Mouse (Mus musculus): ENCODE results near the gene Galk2. TPM values are rescaled to one million over a fixed set of nuclear protein-coding genes. Genes with fewer than 3 reads are reported as not detected.

The Galk2 gene
- total and polyA plus RNA-seq, 2 experiments from 2014 or later = 25.1 to 53.4 TPM

GRCm38 (mm10) chr2:125900797-125901410 is 42.0 kb downstream of the Galk2 start:
- H3K27ac ChIP-seq (ENCODE audit: low read depth) = no peak overlapping the region

DNA sequence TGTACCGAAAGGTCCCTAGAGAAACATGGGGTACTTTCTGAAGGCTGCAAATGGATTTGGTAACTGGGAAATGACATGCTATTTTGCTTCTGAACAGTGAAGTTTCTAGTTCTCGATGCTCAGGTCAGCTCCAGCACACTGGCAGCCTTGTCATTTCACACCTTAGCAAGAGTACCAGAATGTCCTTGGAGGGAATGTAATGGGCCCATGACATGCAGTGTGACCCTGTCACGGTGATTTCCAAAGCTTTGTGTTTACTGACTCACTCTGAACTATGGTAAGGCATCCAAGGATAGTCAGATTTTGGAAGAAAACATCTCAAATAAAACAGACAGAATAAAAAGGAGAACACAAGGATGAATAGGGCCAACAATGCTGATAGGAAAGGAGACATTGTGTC is 42.5 kb downstream of the Galk2 start:
- no peak overlapping the region for H3K9ac ChIP-seq (replicated peaks; ENCODE audit: low read depth, low read length)

More at GRCm38 (mm10) chr2:125900797-125901410, 42.0 kb downstream of the Galk2 start:
- no peak overlapping the region for H3K4me2 ChIP-seq (ENCODE audit: low read depth, low read length)
- H3K27me3 ChIP-seq (ENCODE audit: control insufficient read depth, insufficient read depth, low read length) = no peaks in the 10 kb centered on the region
- TF ChIP-seq CTCF (IDR thresholded peaks at IDR 0.05; ENCODE audit: low read depth) (no peak), EP300 (IDR thresholded peaks at IDR 0.05; ENCODE audit: low read depth) (no peak)
- DNase-seq (ENCODE audit: low spot score) = peak; percentile 17
- WGBS = 46% methylated on average over 6 of the region's 6 CpGs
- no peak for ATAC-seq (ENCODE audit: insufficient read depth, low read depth)
- peaks cover 4% of the 10 kb centered on the region for H3K36me3 ChIP-seq (replicated peaks; ENCODE audit: control insufficient read depth, insufficient read depth, low read length)
- no peak overlapping the region for H3K9ac ChIP-seq (replicated peaks; ENCODE audit: low read depth, low read length)
- no peak overlapping the region for H3K4me3 ChIP-seq (ENCODE audit: low read depth, low read length)
- no peaks in the 10 kb centered on the region for H3K4me1 ChIP-seq (ENCODE audit: control insufficient read depth, insufficient read depth)
- H3K9me3 ChIP-seq (replicated peaks; ENCODE audit: control insufficient read depth, low read length) = no peaks in the 10 kb centered on the region

DNA sequence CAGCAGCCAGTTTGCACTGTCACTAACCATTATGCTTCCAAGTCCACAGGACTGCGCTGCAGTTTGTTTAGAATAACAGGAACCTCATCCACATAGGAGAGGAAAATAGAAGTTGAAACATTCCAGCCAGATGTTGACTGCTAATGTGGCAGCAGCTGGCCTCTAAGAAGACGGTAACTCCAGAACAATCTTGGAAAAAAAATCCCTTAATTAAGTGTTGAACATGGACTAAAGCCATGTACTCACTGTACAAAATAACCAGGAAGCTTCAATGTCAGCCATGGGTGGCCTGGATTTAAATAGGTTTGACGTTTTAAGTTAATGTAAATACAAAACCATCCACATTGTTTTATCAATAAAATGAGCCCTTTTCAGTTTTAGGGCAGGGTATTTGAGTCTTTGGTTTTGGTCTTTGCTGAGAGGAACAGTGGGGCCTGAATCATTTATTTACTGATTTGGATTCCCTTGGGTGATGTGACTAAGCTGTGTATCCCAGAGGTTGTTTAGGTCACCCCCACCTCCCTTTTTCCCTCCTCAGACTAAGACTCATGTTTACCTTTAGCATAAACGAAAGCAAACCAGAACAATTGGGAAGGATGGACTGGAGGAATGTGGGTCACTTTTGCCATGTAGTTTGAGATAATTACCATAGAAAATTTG is 47.6 kb downstream of the Galk2 start:
- TF ChIP-seq EP300 (IDR thresholded peaks at IDR 0.05; ENCODE audit: low read depth) (no peak), CTCF (IDR thresholded peaks at IDR 0.05; ENCODE audit: low read depth) (no peak)
- no peaks in the 10 kb centered on the region for H3K36me3 ChIP-seq (replicated peaks; ENCODE audit: control insufficient read depth, insufficient read depth, low read length)
- no peaks in the 10 kb centered on the region for H3K4me1 ChIP-seq (ENCODE audit: control insufficient read depth, insufficient read depth)
- H3K9ac ChIP-seq (replicated peaks; ENCODE audit: low read depth, low read length) = no peak overlapping the region
- no peak overlapping the region for H3K4me3 ChIP-seq (ENCODE audit: low read depth, low read length)
- WGBS = 79% methylated on average over 4 of the region's 4 CpGs
- H3K9me3 ChIP-seq (replicated peaks; ENCODE audit: control insufficient read depth, low read length) = no peaks in the 10 kb centered on the region
- H3K4me2 ChIP-seq (ENCODE audit: low read depth, low read length) = no peak overlapping the region
- ATAC-seq (ENCODE audit: insufficient read depth, low read depth) (no peak), DNase-seq (ENCODE audit: low spot score) (no peak)
- no peak overlapping the region for H3K27ac ChIP-seq (ENCODE audit: low read depth)
- H3K27me3 ChIP-seq (ENCODE audit: control insufficient read depth, insufficient read depth, low read length) = no peaks in the 10 kb centered on the region

More for the DNA sequence above, 42.5 kb downstream of the Galk2 start:
- WGBS = 68% methylated on average over 3 of the region's 3 CpGs
- no peaks in the 10 kb centered on the region for H3K4me1 ChIP-seq (ENCODE audit: control insufficient read depth, insufficient read depth)
- no peaks in the 10 kb centered on the region for H3K27me3 ChIP-seq (ENCODE audit: control insufficient read depth, insufficient read depth, low read length)
- no peak overlapping the region for H3K4me3 ChIP-seq (ENCODE audit: low read depth, low read length)
- H3K4me2 ChIP-seq (ENCODE audit: low read depth, low read length) = no peak overlapping the region
- H3K9me3 ChIP-seq (replicated peaks; ENCODE audit: control insufficient read depth, low read length) = no peaks in the 10 kb centered on the region
- TF ChIP-seq CTCF (IDR thresholded peaks at IDR 0.05; ENCODE audit: low read depth) = no peak
- no peak for TF ChIP-seq EP300 (IDR thresholded peaks at IDR 0.05; ENCODE audit: low read depth)
- ATAC-seq (ENCODE audit: insufficient read depth, low read depth) (no peak), DNase-seq (ENCODE audit: low spot score) (no peak)
- peaks cover 4% of the 10 kb centered on the region for H3K36me3 ChIP-seq (replicated peaks; ENCODE audit: control insufficient read depth, insufficient read depth, low read length)
- H3K27ac ChIP-seq (ENCODE audit: low read depth) = no peak overlapping the region

GRCm38 (mm10) chr2:125907580-125908255 is 48.8 kb downstream of the Galk2 start:
- no peak overlapping the region for H3K27ac ChIP-seq (ENCODE audit: low read depth)
- H3K4me1 ChIP-seq (ENCODE audit: control insufficient read depth, insufficient read depth) = no peaks in the 10 kb centered on the region
- DNase-seq (ENCODE audit: low spot score) = no peak
- H3K9ac ChIP-seq (replicated peaks; ENCODE audit: low read depth, low read length) = no peak overlapping the region
- 75% methylated on average over 4 of the region's 4 CpGs for WGBS
- no peaks in the 10 kb centered on the region for H3K9me3 ChIP-seq (replicated peaks; ENCODE audit: control insufficient read depth, low read length)
- no peak overlapping the region for H3K4me2 ChIP-seq (ENCODE audit: low read depth, low read length)
- no peak for ATAC-seq (ENCODE audit: insufficient read depth, low read depth)
- no peaks in the 10 kb centered on the region for H3K36me3 ChIP-seq (replicated peaks; ENCODE audit: control insufficient read depth, insufficient read depth, low read length)
- no peaks in the 10 kb centered on the region for H3K27me3 ChIP-seq (ENCODE audit: control insufficient read depth, insufficient read depth, low read length)
- TF ChIP-seq EP300 (IDR thresholded peaks at IDR 0.05; ENCODE audit: low read depth) (no peak), CTCF (IDR thresholded peaks at IDR 0.05; ENCODE audit: low read depth) (no peak)
- H3K4me3 ChIP-seq (ENCODE audit: low read depth, low read length) = no peak overlapping the region

GRCm38 (mm10) chr2:125914167-125914566 is 55.3 kb downstream of the Galk2 start:
- WGBS = 53% methylated on average over 1 of the region's 1 CpGs
- no peaks in the 10 kb centered on the region for H3K9me3 ChIP-seq (replicated peaks; ENCODE audit: control insufficient read depth, low read length)
- TF ChIP-seq CTCF (IDR thresholded peaks at IDR 0.05; ENCODE audit: low read depth) (no peak), EP300 (IDR thresholded peaks at IDR 0.05; ENCODE audit: low read depth) (no peak)
- H3K36me3 ChIP-seq (replicated peaks; ENCODE audit: control insufficient read depth, insufficient read depth, low read length) = no peaks in the 10 kb centered on the region
- no peak overlapping the region for H3K9ac ChIP-seq (replicated peaks; ENCODE audit: low read depth, low read length)
- no peak for DNase-seq (ENCODE audit: low spot score)
- H3K27ac ChIP-seq (ENCODE audit: low read depth) = no peak overlapping the region
- no peak for ATAC-seq (ENCODE audit: insufficient read depth, low read depth)
- no peak overlapping the region for H3K4me2 ChIP-seq (ENCODE audit: low read depth, low read length)
- no peaks in the 10 kb centered on the region for H3K4me1 ChIP-seq (ENCODE audit: control insufficient read depth, insufficient read depth)
- no peaks in the 10 kb centered on the region for H3K27me3 ChIP-seq (ENCODE audit: control insufficient read depth, insufficient read depth, low read length)
- no peak overlapping the region for H3K4me3 ChIP-seq (ENCODE audit: low read depth, low read length)
